Mouse (Mus musculus) cerebellum, adult 9-10 months (tissue): Measurements from ENCODE around the gene Dock8.

Source experiments
- DNase-seq: peaks from one replicate; pipeline ENCODE4 v3.0.0; 2022

The Dock8 gene

GRCm38 (mm10) chr19:25133959-25134358, 134.6 kb downstream of the Dock8 start:
- DNase-seq, result no peak

- DNase-seq, result no peak
These were observed 136.8 kb downstream of the Dock8 start for GRCm38 (mm10) chr19:25136171-25136570.

- no peak for DNase-seq
These were observed 138.8 kb downstream of the Dock8 start for GRCm38 (mm10) chr19:25137907-25138820.

- peak; percentile 19 for DNase-seq
These were observed 145.0 kb downstream of the Dock8 start for GRCm38 (mm10) chr19:25144110-25145028.

- no peak for DNase-seq
These were observed 145.8 kb downstream of the Dock8 start for GRCm38 (mm10) chr19:25145116-25145515.

- DNase-seq, result no peak
These were observed 146.8 kb downstream of the Dock8 start for GRCm38 (mm10) chr19:25146122-25146521.

GRCm38 (mm10) chr19:25149788-25150187, 150.5 kb downstream of the Dock8 start:
- no peak for DNase-seq

GRCm38 (mm10) chr19:25154506-25155178, 155.3 kb downstream of the Dock8 start:
- DNase-seq, result no peak

- no peak for DNase-seq
These were observed 155.9 kb downstream of the Dock8 start for GRCm38 (mm10) chr19:25155250-25155649.

GRCm38 (mm10) chr19:25155709-25156108, 156.4 kb downstream of the Dock8 start:
- no peak for DNase-seq

GRCm38 (mm10) chr19:25162270-25162669, 162.9 kb downstream of the Dock8 start:
- DNase-seq, result no peak

- no peak for DNase-seq
These were observed 164.1 kb downstream of the Dock8 start for GRCm38 (mm10) chr19:25163426-25163825.

GRCm38 (mm10) chr19:25166412-25166811, 167.1 kb downstream of the Dock8 start:
- DNase-seq, result no peak

GRCm38 (mm10) chr19:25171395-25171794, 172.1 kb downstream of the Dock8 start:
- no peak for DNase-seq

GRCm38 (mm10) chr19:25176746-25177145, 177.4 kb downstream of the Dock8 start:
- no peak for DNase-seq

GRCm38 (mm10) chr19:25180024-25180423, 180.7 kb downstream of the Dock8 start:
- DNase-seq, result no peak

- no peak for DNase-seq
These were observed 181.2 kb downstream of the Dock8 start for GRCm38 (mm10) chr19:25180547-25180946.

GRCm38 (mm10) chr19:25184076-25184475, 184.7 kb downstream of the Dock8 start:
- no peak for DNase-seq

GRCm38 (mm10) chr19:25186316-25186715, 187.0 kb downstream of the Dock8 start:
- no peak for DNase-seq

GRCm38 (mm10) chr19:25187681-25188080, 188.3 kb downstream of the Dock8 start:
- no peak for DNase-seq

- no peak for DNase-seq
These were observed 194.4 kb downstream of the Dock8 start for GRCm38 (mm10) chr19:25193751-25194150.

- no peak for DNase-seq
These were observed 200.9 kb downstream of the Dock8 start for GRCm38 (mm10) chr19:25200081-25200860.
